Mouse (Mus musculus) retina, postnatal 7 days (tissue): ENCODE results near the gene Anks1.

ENCODE experiments used
- DNase-seq: peaks from one replicate; pipeline ENCODE4 v3.0.0-alpha.2; 2012; ENCODE audit warnings: low read depth, low spot score

The Anks1 gene

DNA sequence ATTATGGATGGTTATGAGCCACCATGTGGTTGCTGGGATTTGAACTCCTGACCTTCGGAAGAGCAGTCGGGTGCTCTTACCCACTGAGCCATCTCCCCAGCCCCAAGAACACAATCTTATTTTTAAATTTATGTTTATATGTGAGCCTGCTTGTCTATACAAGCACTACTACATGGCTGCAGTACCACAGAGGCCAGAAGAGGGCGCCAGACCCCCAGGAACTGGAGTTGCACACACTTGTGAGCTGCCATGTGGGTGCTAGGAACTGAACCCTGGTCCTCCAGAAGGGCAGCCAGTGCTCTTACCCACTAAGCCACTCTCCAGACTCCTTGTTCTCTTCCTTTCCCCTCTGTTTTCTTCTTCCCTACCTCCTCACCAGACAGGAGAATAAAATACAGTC is 184.7 kb downstream of the Anks1 start:
- DNase-seq: no peak

- DNase-seq: no peak
Measured at GRCm38 (mm10) chr17:28096418-28096817, 187.3 kb downstream of the Anks1 start.

GRCm38 (mm10) chr17:28097308-28097707 is 188.2 kb downstream of the Anks1 start:
- DNase-seq: no peak

DNA sequence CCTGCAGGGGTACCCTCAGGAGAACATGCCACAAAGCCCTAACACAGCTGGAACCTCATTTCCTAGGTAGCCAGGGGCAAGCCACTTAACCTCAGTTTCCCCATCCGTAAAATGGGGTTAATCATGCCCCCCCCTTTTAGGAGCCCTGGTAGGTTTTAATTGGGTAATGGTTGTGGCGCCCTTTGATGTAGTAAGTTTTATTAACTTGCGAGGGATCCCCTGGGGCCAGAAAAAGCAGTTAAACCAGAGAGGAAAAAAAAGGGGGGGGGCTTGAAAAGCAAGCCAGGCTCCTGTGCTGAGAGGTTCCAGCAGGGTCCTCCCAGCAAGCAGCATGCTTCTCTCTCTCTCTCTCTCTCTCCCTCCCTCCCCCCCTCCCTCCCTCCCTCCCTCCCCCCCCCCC is 190.0 kb downstream of the Anks1 start:
- no peak for DNase-seq

DNA sequence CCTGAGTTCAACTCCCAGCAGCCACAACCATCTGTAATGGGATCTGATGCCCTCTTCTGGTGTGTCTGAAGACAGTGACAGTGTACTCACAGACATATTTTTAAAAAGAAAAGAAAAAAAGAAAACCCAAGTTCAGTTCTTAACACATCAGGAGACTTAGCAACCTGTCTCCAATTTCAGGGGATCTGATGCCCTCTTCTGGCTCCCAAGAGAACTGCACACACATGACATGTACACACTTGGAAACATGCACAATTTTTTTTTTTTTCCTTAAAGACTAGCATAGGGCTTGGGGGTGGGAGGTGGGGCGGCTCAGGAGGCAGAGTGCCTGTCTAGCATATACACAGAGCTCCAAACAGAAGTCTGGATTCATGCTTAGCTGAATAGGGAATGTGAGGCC is 191.6 kb downstream of the Anks1 start:
- no peak for DNase-seq

DNA sequence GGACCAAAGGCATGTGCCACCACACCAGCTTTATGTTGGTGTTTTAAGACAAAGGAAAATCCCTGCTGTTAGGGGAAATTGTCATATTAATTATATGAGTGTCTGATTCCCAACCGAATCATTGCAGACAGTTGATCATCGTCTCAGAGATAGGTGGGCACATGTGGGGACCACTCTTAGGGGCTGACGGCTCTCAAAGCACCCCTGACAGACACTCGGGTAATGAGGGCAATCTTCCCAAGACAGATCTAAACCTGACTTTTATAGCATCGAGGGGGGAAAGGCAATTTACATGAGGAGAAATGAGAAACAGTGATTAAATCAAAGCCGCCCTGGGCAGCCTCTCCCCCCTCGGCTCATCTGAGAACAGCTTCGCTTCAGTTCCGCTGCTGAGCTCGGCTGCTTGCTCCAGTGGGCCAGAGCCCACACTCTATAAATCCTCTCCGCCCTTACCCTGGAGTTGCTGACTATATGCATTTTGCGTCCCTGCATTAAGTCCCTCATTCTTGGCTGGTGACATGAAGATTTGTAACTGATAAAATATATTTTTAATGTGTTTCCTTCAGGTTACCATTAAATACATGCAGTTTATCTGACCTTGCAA is 192.3 kb downstream of the Anks1 start:
- DNase-seq: no peak

- no peak for DNase-seq
Measured at GRCm38 (mm10) chr17:28101902-28102319, 192.8 kb downstream of the Anks1 start.

DNA sequence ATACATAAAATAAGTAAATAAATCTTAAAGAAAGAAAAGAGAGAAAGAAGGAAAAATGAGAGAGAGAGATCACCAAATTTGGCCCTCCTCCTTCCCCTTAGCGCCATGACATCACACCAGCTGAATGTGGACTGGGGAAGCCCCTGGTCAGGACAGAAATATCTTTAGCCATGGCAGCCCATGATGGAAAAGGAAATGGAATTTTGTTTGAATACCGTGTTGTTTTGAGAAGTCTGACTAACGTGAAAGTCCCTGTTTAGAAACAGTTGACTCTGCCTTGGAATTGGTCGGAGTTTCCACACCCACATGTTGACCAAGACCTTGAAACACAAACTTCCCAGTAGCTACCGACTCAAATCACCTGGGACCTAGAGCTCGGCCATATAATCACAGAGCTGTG is 195.3 kb downstream of the Anks1 start:
- DNase-seq: no peak

DNA sequence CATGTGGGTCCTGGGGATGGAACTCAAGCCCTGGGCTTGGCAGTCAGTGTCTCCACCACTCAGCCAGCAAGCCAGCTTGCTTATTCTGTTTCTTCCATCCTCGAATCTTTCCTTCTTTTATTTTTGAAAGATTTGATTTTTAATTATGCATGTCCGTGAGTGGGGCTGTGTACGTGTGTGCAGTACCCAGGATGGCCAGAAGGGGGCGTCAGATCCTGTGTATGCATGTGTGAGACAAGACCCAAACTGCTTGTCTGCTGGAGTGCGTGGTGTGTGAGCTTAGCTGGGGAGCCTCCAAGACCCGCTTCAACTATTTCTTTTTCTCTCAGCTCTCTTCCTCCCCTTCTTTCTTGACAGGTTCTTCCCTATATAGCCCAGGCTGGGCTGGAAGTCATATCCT is 197.2 kb downstream of the Anks1 start:
- DNase-seq: no peak

- DNase-seq: no peak
Measured at GRCm38 (mm10) chr17:28107275-28107674, 198.2 kb downstream of the Anks1 start.

DNA sequence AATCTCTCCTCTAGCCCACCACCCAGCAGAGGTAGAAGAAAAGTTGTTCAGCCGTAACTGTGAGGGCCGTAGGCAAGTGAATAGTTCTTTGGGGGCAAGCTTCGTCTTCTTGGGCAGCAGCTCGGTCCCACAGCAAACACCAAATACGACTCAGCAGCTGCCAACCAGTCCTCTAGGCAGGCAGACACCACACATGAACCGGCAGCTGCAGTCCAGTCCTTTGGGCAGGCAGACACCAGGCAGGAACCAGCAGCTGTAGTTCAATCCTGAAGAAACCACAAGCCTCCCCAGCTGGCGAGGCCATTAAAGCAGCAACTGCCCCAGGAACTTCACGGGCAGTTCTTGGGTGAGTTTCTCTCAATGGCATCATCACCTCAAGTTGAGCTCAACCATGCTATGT is 203.2 kb downstream of the Anks1 start:
- DNase-seq: no peak
